Mouse (Mus musculus): ENCODE measurements around the gene Itga6.

- no peak for TF ChIP-seq CTCF (IDR thresholded peaks at IDR 0.05; ENCODE audit: low read depth, low read length)
- TF ChIP-seq POLR2A (IDR thresholded peaks at IDR 0.05; ENCODE audit: extremely low read depth, insufficient read depth, low read length): no peak
These were observed 129.0 kb downstream of the Itga6 start for GRCm38 (mm10) chr2:71874422-71874821.
